ENCODE assay signal across 8 mouse cellular contexts in genomic region chr17:46552841-46553423, GRCm38 (mm10). TPM values are rescaled to one million over a fixed set of nuclear protein-coding genes. Genes with fewer than 3 reads are reported as not detected.
DNase-seq lines count a peak whose midpoint lies in the region.

No protein-coding gene starts in this region.

- peak; percentile 93 to 98 for DNase-seq in adrenal gland, adult (ENCODE audit: inconsistent age in 2 of 2, low spot score in 1 of 2)
- peak; percentile 94 for DNase-seq in embryo, embryonic 11 days
- peak; percentile 94 for DNase-seq in gastrocnemius, postnatal 14 days
- peak; percentile 84 for DNase-seq in induced T-regulatory cell, adult 2 months (ENCODE audit: low read depth)
- peak; percentile 79 to 94 for DNase-seq in left cerebral cortex, adult 8-10 months (ENCODE audit: low spot score in 2 of 2)
- peak; percentile 91 to 96 for DNase-seq in right cerebral cortex, postnatal 10 days (ENCODE audit: low spot score in 2 of 2)
- peak; percentile 89 to 92 for DNase-seq in urinary bladder, postnatal 4 days (ENCODE audit: low spot score in 2 of 2)

- H3K4me1 ChIP-seq in megakaryocyte, embryonic 14.5 days = peaks cover 76% of the 10 kb centered on the region

- peaks cover 58% of the 10 kb centered on the region for H3K36me3 ChIP-seq in megakaryocyte, embryonic 14.5 days (replicated peaks; ENCODE audit: low read length)

- H3K9me3 ChIP-seq in megakaryocyte, embryonic 14.5 days = no peaks in the 10 kb centered on the region

- intact Hi-C loops in gastrocnemius, postnatal 14 days (cut with DNase I; ENCODE audit: low total_unique reads) = no loop called here

- peak overlapping the region; percentile 72 for H3K4me3 ChIP-seq in megakaryocyte, embryonic 14.5 days (replicated peaks)

- H3K27me3 ChIP-seq in megakaryocyte, embryonic 14.5 days (replicated peaks) = no peaks in the 10 kb centered on the region

RNA-seq across cellular contexts. Expression of gene Srf, which starts 3.0 kb away (rescaled TPM):
- 10 to 100 TPM; 48.7 to 66.2 TPM for total RNA-seq in gastrocnemius, postnatal 14 days (2021)
- 10 to 100 TPM; 57.3 to 61.0 (median 60.6) TPM for total RNA-seq in left cerebral cortex, adult 8-10 months (2022)
- polyA plus RNA-seq in megakaryocyte, embryonic 14.5 days (2012; ENCODE audit: insufficient read depth, low replicate concordance) = 148 and 196 TPM in 2 replicates

RNA-seq across cellular contexts. Expression of gene Cul9, which starts 6.7 kb away (rescaled TPM):
- 10 to 100 TPM in 1 of 2 experiments, 1 to 10 TPM in 1; 9.5 to 11.9 TPM for total RNA-seq in gastrocnemius, postnatal 14 days (2021)
- total RNA-seq in left cerebral cortex, adult 8-10 months (2022) = 10 to 100 TPM; 62.1 to 68.2 (median 66.4) TPM
- polyA plus RNA-seq in megakaryocyte, embryonic 14.5 days (2012; ENCODE audit: insufficient read depth, low replicate concordance) = 2.4 and 6.0 TPM in 2 replicates

RNA-seq across cellular contexts. Expression of gene Dnph1, which starts 56.4 kb away (rescaled TPM):
- 1 to 10 TPM; 4.8 to 6.3 TPM for total RNA-seq in gastrocnemius, postnatal 14 days (2021)
- total RNA-seq in left cerebral cortex, adult 8-10 months (2022) = 1 to 10 TPM; 3.0 to 5.4 (median 4.8) TPM
- 6.5 and 14.6 TPM in 2 replicates for polyA plus RNA-seq in megakaryocyte, embryonic 14.5 days (2012; ENCODE audit: insufficient read depth, low replicate concordance)

Comparison
In these comparisons a context has a peak if more than half of its experiments do, and no peak if none do; other contexts are left out.
1. Peak in every context shown above with its lines: DNase-seq and H3K4me3 ChIP-seq.
2. RNA of gene Cul9, which starts 6.7 kb away (total RNA-seq): 62.1 to 68.2 TPM in left cerebral cortex, adult 8-10 months; 9.5 to 11.9 TPM in gastrocnemius, postnatal 14 days; every median in the first group is over 4 times any median in the second.